Mouse (Mus musculus) liver, embryonic 14.5 days (tissue): ENCODE results near the gene Dyrk3. TPM values are rescaled to one million over a fixed set of nuclear protein-coding genes. Genes with fewer than 3 reads are reported as not detected.

Experiments used
- ATAC-seq: fragments of 200-750 bp; cut with Nextera tagmentation; 2 replicates; pipeline ENCODE4 v1.8.0; 2017; ENCODE audit warnings: moderate number of reproducible peaks, mild to moderate bottlenecking, moderate library complexity; ENCODE audit not compliant: insufficient read depth
- DNase-seq, 3 experiments: peaks; one replicate each; pipeline ENCODE4 v3.0.0-alpha.2; 2012 to 2013; ENCODE audit warnings: low read depth in 3 of 3, low spot score in 3 of 3
- H3K27ac ChIP-seq: fragments of 300-500 bp; sonication (generic); 2 replicates; pipeline ENCODE4 v1.5.1; 2014; ENCODE audit warnings: moderate library complexity, mild to moderate bottlenecking, control low read depth, inconsistent platforms
- H3K27me3 ChIP-seq: fragments of 300-500 bp; sonication (generic); 2 replicates; pipeline ENCODE4 v1.6.1; 2014; ENCODE audit warnings: mild to moderate bottlenecking, low read length, moderate library complexity; ENCODE audit not compliant: control insufficient read depth, insufficient read depth
- H3K36me3 ChIP-seq: fragments of 300-500 bp; sonication (generic); replicated peaks from 2 replicates; pipeline ENCODE4 v1.6.1; 2014; ENCODE audit warnings: low read depth; ENCODE audit not compliant: control insufficient read depth, insufficient read depth
- H3K4me1 ChIP-seq, 2 experiments: fragments of 200-500 bp in 1 of 2; fragments of 300-500 bp in 1 of 2; sonication (generic) in 1 of 2; replicated peaks; 2 replicates each; pipeline ENCODE4 v1.6.1; 2012 to 2014; ENCODE audit warnings: antibody characterized with exemption in 1 of 2, inconsistent platforms in 1 of 2, low read length in 1 of 2; ENCODE audit not compliant: control insufficient read depth in 2 of 2, insufficient read depth in 2 of 2
- H3K4me2 ChIP-seq: fragments of 300-500 bp; sonication (generic); 2 replicates; pipeline ENCODE4 v1.6.1; 2014; ENCODE audit warnings: low read depth, mild to moderate bottlenecking, control low read depth, moderate library complexity
- H3K4me3 ChIP-seq, 2 experiments: fragments of 200-500 bp in 1 of 2; fragments of 300-500 bp in 1 of 2; sonication (generic) in 1 of 2; 2 replicates each; pipeline ENCODE4 v1.5.1; 2012 to 2014; ENCODE audit warnings: low read depth in 2 of 2, low read length in 2 of 2, mild to moderate bottlenecking in 2 of 2, control low read depth in 1 of 2, inconsistent platforms in 1 of 2, moderate library complexity in 1 of 2; ENCODE audit not compliant: insufficient read depth in 1 of 2
- H3K9ac ChIP-seq: fragments of 300-500 bp; sonication (generic); replicated peaks from 2 replicates; pipeline ENCODE4 v1.6.1; 2014; ENCODE audit warnings: mild to moderate bottlenecking, control low read depth, moderate library complexity
- H3K9me3 ChIP-seq: fragments of 300-500 bp; sonication (generic); 2 replicates; pipeline ENCODE4 v1.6.1; 2016; ENCODE audit warnings: low read length, mixed read lengths; ENCODE audit not compliant: control insufficient read depth
- CTCF ChIP-seq: IDR thresholded peaks from 2 replicates; pipeline ENCODE4 v1.5.1; 2016; ENCODE audit warnings: antibody characterized with exemption, low read depth, control low read depth
- EP300 ChIP-seq: IDR thresholded peaks from 2 replicates; pipeline ENCODE4 v1.6.1; 2016; ENCODE audit warnings: antibody characterized with exemption, low read depth
- WGBS: fragments of 180-500 bp; shearing (Covaris S2); extraction: QIAGEN DNeasy Blood & Tissue Kit; methylation state at CpG from one replicate; pipeline ENCODE4 v1.1.7; 2014; ENCODE audit not compliant: insufficient replicate concordance; 5-methylcytosine and 5-hydroxymethylcytosine counted together
- polyA plus RNA-seq, 2 experiments: library from polyadenylated mRNA; depleted of rRNA in 1 of 2; stranded (reverse) in 1 of 2; unstranded in 1 of 2; fragments of >200 nt; fragmentation: Nextera tagmentation in 1 of 2; extraction: Ambion mirVana in 1 of 2; gene quantifications; 2 replicates each; pipeline versions ENCODE4 v1.2.1 to v1.2.3; 2012 to 2014

The Dyrk3 gene
- polyA plus RNA-seq, 2 experiments = 10.6 to 14.9 TPM

- Histone ChIP-seq H3K4me1 (peaks cover 11 to 12% of the 10 kb centered on the region in 2 experiments), H3K9ac (no peak overlapping the region), H3K4me3 (no peak overlapping the region), H3K4me2 (no peak overlapping the region), H3K36me3 (no peaks in the 10 kb centered on the region), H3K9me3 (no peaks in the 10 kb centered on the region), H3K27me3 (no peaks in the 10 kb centered on the region), H3K27ac (no peak overlapping the region)
- 53% methylated on average over 1 of the region's 1 CpGs for WGBS
- no peak for DNase-seq
- ATAC-seq = no peak
- TF ChIP-seq CTCF (no peak), EP300 (peak; percentile 21; the same call in 1 of the 2 replicates)
Measured at GRCm38 (mm10) chr1:131142472-131142871, 4.3 kb upstream of the Dyrk3 start.

- DNase-seq (no peak), ATAC-seq (no peak)
- Histone ChIP-seq H3K4me1 (peaks cover 15% of the 10 kb centered on the region in 2 experiments), H3K4me3 (no peak overlapping the region), H3K27ac (no peak overlapping the region), H3K4me2 (no peak overlapping the region), H3K36me3 (no peaks in the 10 kb centered on the region), H3K9me3 (no peaks in the 10 kb centered on the region), H3K27me3 (no peaks in the 10 kb centered on the region), H3K9ac (no peak overlapping the region)
- 32% methylated on average over 2 of the region's 2 CpGs for WGBS
- TF ChIP-seq EP300 (no peak), CTCF (no peak)
Measured at GRCm38 (mm10) chr1:131141449-131141848, 3.3 kb upstream of the Dyrk3 start.

GRCm38 (mm10) chr1:131139102-131140095, 1.3 kb upstream of the Dyrk3 start:
- TF ChIP-seq EP300 = 0 out of 2 replicates have a peak, but pooled peaks have one; percentile 11
- no peak for TF ChIP-seq CTCF
- H3K9ac ChIP-seq = peak overlapping the region; percentile 93
- peak overlapping the region; percentile 77 to 91 for H3K4me3 ChIP-seq
- H3K9me3 ChIP-seq = no peaks in the 10 kb centered on the region
- peak in 1 of 3 experiments; percentile 60 for DNase-seq
- H3K27ac ChIP-seq = peak overlapping the region; percentile 86
- WGBS = 65% methylated on average over 11 of the region's 11 CpGs
- ATAC-seq = no peak
- peaks cover 13% of the 10 kb centered on the region for H3K36me3 ChIP-seq
- H3K4me2 ChIP-seq = peak overlapping the region; percentile 92
- peaks cover 18 to 29% of the 10 kb centered on the region in 2 experiments for H3K4me1 ChIP-seq
- no peaks in the 10 kb centered on the region for H3K27me3 ChIP-seq

DNA sequence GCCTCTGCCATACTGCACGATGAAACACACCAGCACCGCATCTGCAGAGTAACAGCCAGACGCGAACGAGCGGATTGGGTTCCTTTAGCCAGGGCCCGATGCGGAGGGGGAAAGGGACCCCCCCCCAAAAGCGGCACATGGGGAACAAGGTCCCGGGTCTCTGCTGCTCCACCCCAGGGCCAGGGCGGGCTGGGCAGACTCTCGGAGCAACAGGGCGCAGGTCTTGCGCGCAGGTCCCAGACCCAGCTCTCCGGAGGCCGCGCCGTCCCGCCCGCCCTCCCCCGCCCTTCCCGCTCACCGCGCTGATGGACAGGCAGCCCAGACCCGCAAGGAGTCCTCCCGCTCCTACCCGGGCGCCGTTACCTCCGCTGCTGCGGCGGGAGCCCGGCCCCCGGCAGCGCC, 422 bp downstream of the Dyrk3 start:
- Histone ChIP-seq H3K9ac (peak overlapping the region; percentile 93), H3K27me3 (no peaks in the 10 kb centered on the region), H3K36me3 (peaks cover 18% of the 10 kb centered on the region), H3K27ac (peak overlapping the region; percentile 86), H3K9me3 (no peaks in the 10 kb centered on the region), H3K4me1 (peaks cover 18 to 28% of the 10 kb centered on the region in 2 experiments), H3K4me2 (peak overlapping the region; percentile 92), H3K4me3 (peak overlapping the region; percentile 77 to 91)
- peak in 1 of 3 experiments; percentile 33 for DNase-seq
- TF ChIP-seq CTCF (no peak), EP300 (no peak)
- ATAC-seq = peak; percentile 76
- WGBS = under 1% methylated on average over 34 of the region's 36 CpGs

DNA sequence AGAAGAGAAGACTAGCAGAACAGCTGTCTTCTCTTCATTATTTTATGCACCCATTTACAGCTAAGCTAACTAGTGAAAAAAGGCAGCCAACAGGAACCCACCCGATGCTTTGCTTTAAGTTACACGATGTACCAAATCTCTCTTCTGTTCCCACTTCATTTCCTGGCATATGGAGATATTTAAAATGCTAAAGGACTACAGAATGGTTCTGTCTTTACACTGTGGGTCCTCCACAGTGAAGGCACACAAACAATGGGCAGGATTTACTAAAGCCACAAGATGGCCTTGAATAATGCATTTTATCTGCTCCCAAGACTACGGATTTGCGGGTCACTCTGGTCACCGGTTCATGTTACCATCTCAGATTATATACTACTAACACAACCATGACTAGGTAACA, 1.0 kb downstream of the Dyrk3 start:
- Histone ChIP-seq H3K27me3 (no peaks in the 10 kb centered on the region), H3K9ac (peak overlapping the region; percentile 93), H3K4me1 (peaks cover 18 to 25% of the 10 kb centered on the region in 2 experiments), H3K36me3 (peaks cover 23% of the 10 kb centered on the region), H3K4me2 (peak overlapping the region; percentile 92), H3K9me3 (no peaks in the 10 kb centered on the region), H3K4me3 (peak overlapping the region; percentile 74 to 77), H3K27ac (peak overlapping the region; percentile 88)
- 11% methylated on average over 5 of the region's 5 CpGs for WGBS
- no peak for ATAC-seq
- DNase-seq = no peak
- TF ChIP-seq CTCF = no peak
- TF ChIP-seq EP300 = no peak
